Mouse (Mus musculus): ENCODE measurements around the gene Rora.

The Rora gene

DNA sequence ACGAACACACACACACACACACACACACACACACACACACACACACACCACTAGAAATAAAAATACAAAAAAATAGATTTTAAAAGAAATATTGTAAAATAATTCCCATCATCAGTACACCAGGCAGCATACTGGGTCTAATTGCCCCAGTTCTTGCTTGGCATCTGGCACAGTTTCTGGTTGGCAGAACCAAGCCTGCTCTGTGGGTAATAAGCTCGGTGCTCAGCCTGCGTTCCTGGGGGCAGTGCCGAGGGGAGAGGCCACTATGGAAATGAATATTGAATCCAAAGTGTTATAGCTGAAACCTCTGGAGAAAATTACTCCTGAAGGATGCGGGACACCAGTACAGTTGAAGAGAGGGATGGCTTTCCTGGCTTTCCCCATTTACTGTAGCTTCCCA lies 310.3 kb downstream of the Rora start:
- no peak for DNase-seq

DNA sequence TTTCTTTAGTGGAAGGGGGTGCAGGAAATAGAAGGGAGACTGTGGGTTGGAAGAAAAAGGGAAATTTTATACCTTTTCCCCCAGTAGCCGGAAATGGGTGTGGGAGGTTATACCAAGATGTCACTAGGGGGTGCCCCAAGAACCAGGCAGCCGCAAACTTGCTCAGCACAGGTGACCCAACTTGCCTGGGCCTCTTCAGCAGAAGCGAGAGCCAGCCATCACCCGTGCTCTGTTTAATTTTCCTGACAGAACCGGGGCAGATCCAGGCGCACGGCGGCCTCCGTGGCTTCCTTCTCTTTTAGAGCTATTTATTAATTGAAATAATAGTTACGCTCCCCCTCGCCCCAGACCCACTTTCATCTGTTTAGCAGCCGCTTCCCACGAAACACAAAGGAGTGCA lies 313.0 kb downstream of the Rora start:
- DNase-seq = peak; percentile 32

DNA sequence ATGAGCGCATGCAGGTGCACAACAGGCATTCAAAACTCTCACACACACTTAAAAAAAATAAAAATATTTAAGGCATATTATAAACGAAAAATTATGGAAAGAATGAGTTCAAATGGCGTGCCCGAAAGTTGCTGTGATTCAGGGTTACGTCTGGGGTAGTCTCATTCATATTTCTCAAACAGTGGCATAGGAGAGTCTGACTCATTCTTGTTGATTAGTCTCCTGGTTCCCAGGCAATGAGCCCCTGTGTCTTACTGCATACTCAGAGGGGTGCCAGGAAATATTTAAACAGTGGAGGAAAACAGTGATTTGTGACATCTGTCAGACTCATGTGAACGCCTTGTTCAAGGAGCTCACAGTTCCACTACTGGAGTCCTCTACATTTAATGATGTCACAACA lies 316.5 kb downstream of the Rora start:
- no peak for DNase-seq

DNA sequence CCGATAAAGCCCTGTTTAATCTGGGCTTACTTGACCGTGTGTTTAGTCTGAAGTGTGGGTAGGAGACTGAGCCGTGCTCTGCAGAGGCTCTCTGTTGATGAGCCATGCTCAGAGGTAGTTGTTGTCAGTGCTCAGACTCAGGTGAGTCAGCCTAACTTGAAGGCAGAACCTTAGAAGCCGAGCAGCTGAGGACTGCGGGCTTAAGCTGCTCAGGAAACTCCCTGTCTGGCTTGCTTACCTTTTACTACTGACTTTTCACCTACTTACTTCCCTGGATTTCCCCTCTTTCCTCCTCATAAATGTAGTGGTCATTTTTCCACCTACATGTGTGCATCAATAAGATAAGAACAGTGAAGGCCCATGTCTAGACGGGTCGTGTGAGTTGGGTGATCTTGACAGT lies 318.7 kb downstream of the Rora start:
- no peak for DNase-seq

DNA sequence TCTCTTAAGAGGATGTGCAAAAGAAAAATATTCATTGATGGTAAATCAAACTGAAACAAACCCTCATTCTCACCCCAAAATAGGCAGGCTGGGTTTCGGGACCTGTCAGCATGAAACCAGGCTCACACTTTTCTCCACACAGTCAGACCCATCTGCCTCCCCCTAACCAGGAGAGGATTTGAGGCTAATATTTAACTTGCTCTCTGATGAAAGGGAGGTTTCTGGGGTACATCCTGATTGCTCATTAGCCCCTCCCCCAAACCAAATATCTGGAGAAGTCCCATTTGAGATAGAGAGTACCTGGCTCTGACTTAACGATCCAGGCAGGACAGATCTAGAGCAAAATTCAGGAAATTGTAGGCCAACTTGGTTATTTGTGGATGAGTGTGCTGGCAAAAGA lies 320.9 kb downstream of the Rora start:
- no peak for DNase-seq

- DNase-seq = no peak
Observed at GRCm38 (mm10) chr9:68976136-68976535, 322.6 kb downstream of the Rora start.

GRCm38 (mm10) chr9:68976851-68977250 lies 323.3 kb downstream of the Rora start:
- no peak for DNase-seq

DNA sequence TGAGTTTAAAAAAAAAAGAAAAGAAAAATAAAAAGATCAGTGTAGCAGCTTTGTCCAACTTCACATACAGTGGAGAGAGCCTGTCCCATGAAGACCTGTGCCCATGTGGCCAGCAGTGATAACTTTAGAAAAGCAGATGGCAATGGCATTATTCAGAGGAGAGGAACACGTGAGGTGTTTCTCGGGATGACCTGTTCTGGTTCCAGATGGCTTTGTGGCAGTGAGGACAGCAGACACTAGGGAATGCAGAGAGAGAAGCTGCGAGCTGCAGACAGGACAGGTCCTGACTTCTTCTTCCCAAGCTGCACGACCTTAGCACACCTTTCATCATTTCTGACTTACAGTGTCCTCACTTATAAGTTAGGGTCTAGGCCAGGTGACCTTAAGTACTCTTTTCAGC lies 325.1 kb downstream of the Rora start:
- no peak for DNase-seq

GRCm38 (mm10) chr9:68980041-68980440 lies 326.5 kb downstream of the Rora start:
- no peak for DNase-seq

- no peak for DNase-seq
Observed at GRCm38 (mm10) chr9:68985046-68985445, 331.5 kb downstream of the Rora start.

GRCm38 (mm10) chr9:68985796-68986195 lies 332.2 kb downstream of the Rora start:
- no peak for DNase-seq

- no peak for DNase-seq
Observed at GRCm38 (mm10) chr9:68987290-68988042, 333.9 kb downstream of the Rora start.

DNA sequence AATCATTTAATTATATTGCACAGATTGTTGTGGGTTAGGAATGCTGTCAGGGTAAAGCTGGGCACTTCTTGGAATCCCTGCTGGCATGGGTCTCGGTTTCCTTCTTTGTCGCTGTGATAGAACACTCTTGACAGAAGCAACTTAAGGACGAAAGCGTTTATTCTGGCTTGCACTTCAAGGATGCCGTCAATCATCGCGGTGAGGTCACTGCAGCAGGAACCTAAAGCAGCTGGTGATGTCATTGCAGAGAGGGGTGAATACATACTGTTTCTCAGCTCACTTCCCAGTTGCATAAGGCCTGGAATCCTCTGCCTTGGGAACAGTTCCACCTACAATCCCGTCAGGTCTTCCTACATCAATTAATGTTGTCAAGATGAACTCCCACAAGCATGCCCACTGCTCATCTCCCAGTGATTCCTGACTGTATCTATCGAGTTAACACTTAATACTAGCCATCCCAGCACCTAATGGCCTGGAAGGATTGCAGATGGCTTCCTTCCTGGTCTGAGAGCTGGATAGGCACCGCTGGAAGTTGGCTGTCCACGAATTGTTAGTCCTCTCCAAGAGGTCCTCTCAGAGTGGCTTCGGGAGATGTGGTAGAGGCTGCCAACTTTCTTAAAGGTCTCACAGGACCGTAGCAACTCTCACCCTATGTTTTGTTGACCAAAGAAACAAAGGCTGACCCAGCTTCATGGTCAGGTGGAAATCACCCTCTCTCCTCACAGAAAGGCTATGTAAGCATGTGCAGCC lies 334.8 kb downstream of the Rora start:
- no peak for DNase-seq

- DNase-seq = no peak
Observed at GRCm38 (mm10) chr9:68989885-68990449, 336.4 kb downstream of the Rora start.

- no peak for DNase-seq
Observed at GRCm38 (mm10) chr9:68993881-68994280, 340.3 kb downstream of the Rora start.

- DNase-seq = no peak
Observed at GRCm38 (mm10) chr9:68998961-68999360, 345.4 kb downstream of the Rora start.

DNA sequence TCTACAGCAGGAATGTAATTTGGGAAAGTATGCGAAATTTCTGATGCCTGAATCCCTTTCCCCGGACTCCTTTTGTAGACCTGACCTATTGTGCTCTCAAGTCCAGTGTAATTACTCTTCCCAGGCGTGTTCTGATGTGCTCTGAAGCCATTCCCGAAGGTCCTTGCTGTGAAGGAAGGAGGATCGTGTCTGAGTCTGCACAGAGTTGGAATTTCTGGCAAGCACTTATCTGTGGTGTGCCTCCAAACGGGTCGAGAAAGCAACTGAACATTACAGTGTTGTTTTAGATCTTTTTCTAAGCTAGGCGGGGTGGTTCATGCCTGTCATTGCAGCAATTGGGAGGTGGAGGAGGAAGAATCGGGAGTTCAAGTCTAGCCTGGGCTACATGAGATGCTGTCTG lies 350.9 kb downstream of the Rora start:
- DNase-seq = no peak

GRCm38 (mm10) chr9:69006666-69007065 lies 353.1 kb downstream of the Rora start:
- no peak for DNase-seq

GRCm38 (mm10) chr9:69008706-69009105 lies 355.1 kb downstream of the Rora start:
- no peak for DNase-seq

DNA sequence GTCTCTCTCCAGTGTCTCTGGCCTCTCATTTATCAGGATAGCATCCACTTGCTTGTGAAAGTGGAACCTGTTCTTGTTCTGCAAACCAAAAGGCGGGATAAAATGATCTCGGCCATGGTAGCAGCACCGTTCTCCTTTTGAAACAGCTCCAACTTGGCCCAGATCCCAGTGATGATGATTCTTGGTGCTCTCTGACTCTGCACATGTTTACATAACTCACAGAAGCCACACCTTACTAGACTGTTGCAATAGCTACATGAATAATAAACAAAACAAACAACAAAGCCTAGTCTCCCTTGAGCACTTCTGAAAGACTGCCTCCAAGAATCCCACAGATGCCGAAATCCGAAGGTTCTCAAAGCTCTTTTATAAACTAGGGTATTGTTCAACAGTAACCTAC lies 357.3 kb downstream of the Rora start:
- DNase-seq = peak; percentile 66

DNA sequence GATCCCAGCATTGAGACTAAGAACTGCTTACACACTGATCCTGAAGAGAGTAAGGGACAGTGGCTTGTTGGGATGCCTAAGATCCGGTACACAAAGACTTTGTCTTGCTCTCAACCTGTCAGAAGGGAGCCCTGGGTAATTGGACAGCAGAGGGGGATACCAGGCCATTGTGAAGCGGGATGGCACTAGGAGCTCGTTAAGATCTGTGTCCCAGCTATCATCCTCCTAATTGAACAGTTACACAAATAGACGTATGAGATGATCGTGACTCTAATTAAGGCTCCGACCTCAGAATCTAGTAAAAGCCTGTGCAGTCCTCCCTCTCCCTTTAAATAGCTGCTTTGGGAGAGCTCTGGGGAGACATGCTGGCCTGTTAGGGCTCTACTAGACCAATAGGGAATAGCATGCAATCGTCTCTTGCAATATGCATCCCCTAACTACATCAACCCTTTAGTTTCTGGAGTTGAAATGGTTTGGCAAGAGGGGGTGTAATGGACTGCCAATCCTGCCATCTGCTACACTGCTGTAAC lies 359.7 kb downstream of the Rora start:
- DNase-seq = no peak

GRCm38 (mm10) chr9:69014203-69014602 lies 360.6 kb downstream of the Rora start:
- DNase-seq = no peak

- DNase-seq = no peak
Observed at GRCm38 (mm10) chr9:69020381-69020780, 366.8 kb downstream of the Rora start.

- DNase-seq = no peak
Observed at GRCm38 (mm10) chr9:69021482-69021881, 367.9 kb downstream of the Rora start.
